Mouse (Mus musculus) megakaryocyte-erythroid progenitor cell, adult 5-6 weeks (primary cell): ENCODE data around the gene Proz. TPM values are rescaled to one million over a fixed set of nuclear protein-coding genes. Genes with fewer than 3 reads are reported as not detected.

ENCODE experiments used
- ATAC-seq: replicated peaks from 2 replicates; pipeline ENCODE4 v1.8.0; 2016; ENCODE audit warnings: mild to moderate bottlenecking, inconsistent platforms; ENCODE audit not compliant: severe bottlenecking, poor library complexity, low FRiP score, low TSS enrichment
- total RNA-seq, 2 experiments: library from RNA; stranded (forward) in 1 of 2; stranded (reverse) in 1 of 2; fragments of 200-1000, 215-1000 nt in 1 of 2; fragments of >200 nt in 1 of 2; fragmentation: Nextera tagmentation in 1 of 2; gene quantifications; 2 replicates each; pipeline ENCODE4 v1.2.3; 2014 to 2017

Gene Proz
- total RNA-seq, 2 experiments from 2014 or later: not detected

GRCm38 (mm10) chr8:13105087-13105881, 44.6 kb downstream of the Proz start, which contains the start of the genes Pcid2 and Cul4a:
Gene Pcid2, minus strand, starts transcription at chr8:13105459.
Gene Cul4a, plus strand, starts transcription at chr8:13105621.
- ATAC-seq: peak; percentile 72

- no peak for ATAC-seq
These were observed 45.3 kb downstream of the Proz start for GRCm38 (mm10) chr8:13105908-13106551.

DNA sequence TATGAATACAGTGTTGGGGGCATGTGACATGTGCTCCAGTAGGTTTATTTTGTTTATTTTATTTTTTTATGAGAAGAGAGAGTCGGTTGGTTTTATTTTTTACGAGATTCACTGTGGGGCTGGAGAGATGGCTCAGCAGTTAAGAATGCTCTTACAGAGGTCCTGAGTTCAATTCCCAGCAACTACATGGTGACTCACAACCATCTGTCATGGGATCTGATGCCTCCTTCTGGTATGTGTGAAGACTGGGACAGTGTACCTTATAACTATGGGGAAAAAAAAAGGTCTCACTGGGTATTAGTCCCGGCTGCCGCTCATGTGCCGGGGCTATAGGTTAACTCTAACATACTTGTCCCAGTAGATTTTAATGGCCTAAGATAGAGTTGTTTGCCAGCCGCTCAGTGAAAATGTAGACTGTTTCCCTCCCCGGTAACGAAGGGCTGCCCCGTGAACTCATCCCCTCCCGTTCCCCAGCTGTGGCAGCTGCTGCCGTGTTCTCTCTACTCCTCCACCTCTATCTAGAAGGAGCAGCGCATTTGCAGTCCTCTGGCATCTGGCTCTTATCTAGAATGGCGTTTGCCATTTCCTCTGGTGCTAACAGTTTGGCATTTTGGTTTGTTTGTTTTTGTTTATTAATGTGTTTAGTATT, 47.4 kb downstream of the Proz start:
- ATAC-seq: peak; percentile 64

- ATAC-seq: peak; percentile 68
These were observed 48.3 kb downstream of the Proz start for GRCm38 (mm10) chr8:13108967-13109366.

GRCm38 (mm10) chr8:13109416-13109960, 48.8 kb downstream of the Proz start:
- ATAC-seq: no peak

DNA sequence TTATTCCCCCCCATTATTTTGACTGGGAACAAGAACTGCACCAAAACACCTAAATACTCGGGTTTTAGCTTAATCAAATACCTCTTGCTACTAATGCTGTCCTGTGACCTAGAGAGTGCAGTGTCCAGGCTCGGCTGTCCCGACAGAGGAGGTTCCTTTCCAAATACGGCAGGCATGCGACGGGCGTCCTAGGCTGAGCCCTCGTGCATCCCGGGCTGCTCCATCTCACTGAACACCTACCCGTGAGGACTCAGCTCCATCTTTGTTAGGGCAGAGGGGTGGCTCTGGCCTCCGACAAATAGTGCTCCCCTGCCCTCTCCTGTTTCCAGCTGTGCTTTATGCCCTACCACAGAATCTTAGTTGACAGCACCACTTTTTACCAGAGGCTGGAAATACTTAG, 51.2 kb downstream of the Proz start:
- ATAC-seq: no peak

- no peak for ATAC-seq
These were observed 52.5 kb downstream of the Proz start for GRCm38 (mm10) chr8:13113232-13113631.

- ATAC-seq: no peak
These were observed 56.4 kb downstream of the Proz start for GRCm38 (mm10) chr8:13117096-13117495.

DNA sequence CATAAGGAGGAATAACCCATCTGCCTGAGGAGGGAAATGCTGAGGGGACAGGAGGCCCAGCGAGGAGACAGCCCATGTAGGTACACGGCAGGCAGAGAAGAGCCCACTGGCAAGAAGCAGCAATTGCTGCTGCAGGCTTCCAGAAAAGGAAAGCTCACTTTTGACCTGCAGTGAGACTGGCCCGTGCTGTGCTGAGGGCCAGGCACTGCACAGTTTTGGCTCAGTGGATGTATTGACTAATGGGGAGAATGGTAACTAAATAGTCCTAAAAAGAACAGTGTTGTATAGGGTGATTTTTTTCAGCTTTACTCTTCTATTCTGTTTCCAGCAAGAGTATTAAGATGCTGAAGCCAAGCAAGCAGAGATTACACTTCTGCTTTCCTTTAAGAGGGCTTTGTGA, 57.8 kb downstream of the Proz start:
- no peak for ATAC-seq

DNA sequence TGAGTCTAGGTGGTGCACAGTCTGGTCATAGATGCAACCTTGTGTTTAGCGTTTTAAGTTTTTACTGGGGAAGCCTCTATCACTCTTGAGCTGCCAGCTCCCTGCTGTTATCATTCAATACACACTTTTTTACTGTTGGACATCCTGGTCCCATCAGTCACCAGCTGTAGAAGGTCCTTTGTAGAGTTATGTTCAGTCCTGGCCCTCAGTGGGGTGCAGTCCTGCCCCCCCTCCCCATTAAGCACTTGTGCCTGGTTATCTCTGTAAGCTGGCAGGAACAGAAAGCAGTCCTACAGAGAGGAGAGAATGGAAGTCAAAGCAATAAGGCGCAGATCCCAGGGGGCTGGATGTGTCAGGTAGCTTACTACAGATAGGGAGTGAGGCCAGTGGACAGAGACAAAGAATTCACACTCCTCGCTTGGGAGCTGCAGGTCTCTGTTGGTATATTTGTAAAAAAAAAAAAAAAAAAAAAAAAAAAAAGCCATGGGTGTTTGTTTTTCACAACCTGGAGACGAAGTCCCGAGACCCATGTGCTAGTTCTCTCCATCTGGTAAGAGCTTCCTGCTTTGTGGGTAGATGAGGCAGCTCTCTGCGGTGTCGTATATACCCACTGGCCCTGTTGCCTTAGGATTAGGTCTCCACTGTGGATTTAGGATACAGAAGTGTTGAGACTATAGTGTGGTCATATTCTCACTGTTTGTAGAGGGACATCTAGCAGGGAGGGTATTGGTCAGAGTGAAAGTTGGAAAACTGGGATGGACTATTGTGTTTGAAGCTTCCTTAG, 60.4 kb downstream of the Proz start:
- peak; percentile 81 for ATAC-seq

DNA sequence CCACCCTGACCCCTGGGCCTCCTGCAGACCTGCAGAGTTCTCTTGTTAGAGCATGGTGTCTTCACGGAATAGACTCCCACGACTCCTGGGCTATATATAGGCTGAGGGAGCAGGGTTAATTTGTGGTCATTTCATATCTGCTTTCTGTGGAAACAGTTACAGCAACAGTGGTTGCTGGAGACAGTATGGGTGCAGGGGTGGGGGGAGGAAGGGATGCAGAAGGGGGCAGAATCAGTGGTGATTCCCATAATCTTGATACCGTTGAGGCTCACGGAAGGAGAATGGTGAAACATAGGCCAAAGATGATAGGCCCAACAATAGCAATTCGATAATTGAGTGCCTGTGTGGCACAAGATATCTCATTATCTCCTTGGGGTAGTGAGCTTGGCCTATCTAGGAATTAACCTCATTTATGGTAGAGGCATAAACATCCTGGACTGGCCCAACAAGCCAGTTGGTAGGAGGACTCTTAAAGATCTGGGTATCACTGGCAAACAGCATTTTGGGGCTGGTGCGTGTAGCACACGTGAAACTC, 62.2 kb downstream of the Proz start:
- peak; percentile 61 for ATAC-seq

DNA sequence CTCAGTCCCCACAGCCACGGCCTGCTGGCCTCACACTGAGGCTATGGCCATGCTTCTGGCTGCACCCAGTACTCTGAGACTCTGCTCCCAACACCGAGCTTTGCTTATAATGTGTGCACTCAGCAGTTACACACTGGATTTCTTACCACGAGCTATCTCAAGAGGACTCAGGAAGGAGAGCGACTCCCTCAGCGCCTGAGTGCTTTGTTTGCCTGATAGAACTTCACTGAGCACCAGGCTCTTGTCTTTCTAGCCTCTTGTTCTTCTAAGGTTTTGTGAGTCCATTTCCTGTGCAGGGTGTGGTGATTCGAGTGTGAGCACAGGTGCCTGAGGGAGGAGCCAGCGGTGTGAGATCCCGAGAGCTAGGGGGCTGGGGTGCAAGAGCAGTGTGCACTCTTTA, 64.2 kb downstream of the Proz start:
- no peak for ATAC-seq

Other genes with a start within 250 kb of the Proz start
- gene Mcf2l, start 187.1 kb upstream of the Proz start, total RNA-seq (2014; fragmentation: Nextera tagmentation): 0.37 and 1.5 TPM in 2 replicates
- gene Mcf2l, start 187.1 kb upstream of the Proz start, total RNA-seq (2017): 0.23 and 1.3 TPM in 2 replicates
- not detected in 2 replicates for gene F7, start 34.9 kb upstream of the Proz start, total RNA-seq (2014; fragmentation: Nextera tagmentation)
- not detected in 2 replicates for gene F7, start 34.9 kb upstream of the Proz start, total RNA-seq (2017)
- 1.1 and 2.6 TPM in 2 replicates for gene F10, start 23.6 kb upstream of the Proz start, total RNA-seq (2014; fragmentation: Nextera tagmentation)
- gene F10, start 23.6 kb upstream of the Proz start, total RNA-seq (2017): 1.1 and 1.6 TPM in 2 replicates
- gene Pcid2, start 44.5 kb downstream of the Proz start, total RNA-seq (2014; fragmentation: Nextera tagmentation): 21.4 and 27.9 TPM in 2 replicates
- 10.1 and 26.9 TPM in 2 replicates for gene Pcid2, start 44.5 kb downstream of the Proz start, total RNA-seq (2017)
- 147 and 173 TPM in 2 replicates for gene Cul4a, start 44.7 kb downstream of the Proz start, total RNA-seq (2014; fragmentation: Nextera tagmentation)
- 156 and 175 TPM in 2 replicates for gene Cul4a, start 44.7 kb downstream of the Proz start, total RNA-seq (2017)
- 102 and 143 TPM in 2 replicates for gene Lamp1, start 98.2 kb downstream of the Proz start, total RNA-seq (2014; fragmentation: Nextera tagmentation)
- gene Lamp1, start 98.2 kb downstream of the Proz start, total RNA-seq (2017): 157 and 169 TPM in 2 replicates
- gene Grtp1, start 139.7 kb downstream of the Proz start, total RNA-seq (2014; fragmentation: Nextera tagmentation): 1.7 and 3.4 TPM in 2 replicates
- 1.1 TPM in 1 of 2 replicates, not detected in the other for gene Grtp1, start 139.7 kb downstream of the Proz start, total RNA-seq (2017)
- not detected in 2 replicates for gene Adprhl1, start 193.2 kb downstream of the Proz start, total RNA-seq (2014; fragmentation: Nextera tagmentation)
- not detected in 2 replicates for gene Adprhl1, start 193.2 kb downstream of the Proz start, total RNA-seq (2017)
- 19.3 and 20.2 TPM in 2 replicates for gene Dcun1d2, start 227.2 kb downstream of the Proz start, total RNA-seq (2014; fragmentation: Nextera tagmentation)
- 19.0 and 23.1 TPM in 2 replicates for gene Dcun1d2, start 227.2 kb downstream of the Proz start, total RNA-seq (2017)
- 12.7 and 14.0 TPM in 2 replicates for gene Tmco3, start 227.3 kb downstream of the Proz start, total RNA-seq (2014; fragmentation: Nextera tagmentation)
- 4.2 and 8.1 TPM in 2 replicates for gene Tmco3, start 227.3 kb downstream of the Proz start, total RNA-seq (2017)